Comparison of ENCODE assay signal across 27 mouse cellular contexts in the genomic region with DNA sequence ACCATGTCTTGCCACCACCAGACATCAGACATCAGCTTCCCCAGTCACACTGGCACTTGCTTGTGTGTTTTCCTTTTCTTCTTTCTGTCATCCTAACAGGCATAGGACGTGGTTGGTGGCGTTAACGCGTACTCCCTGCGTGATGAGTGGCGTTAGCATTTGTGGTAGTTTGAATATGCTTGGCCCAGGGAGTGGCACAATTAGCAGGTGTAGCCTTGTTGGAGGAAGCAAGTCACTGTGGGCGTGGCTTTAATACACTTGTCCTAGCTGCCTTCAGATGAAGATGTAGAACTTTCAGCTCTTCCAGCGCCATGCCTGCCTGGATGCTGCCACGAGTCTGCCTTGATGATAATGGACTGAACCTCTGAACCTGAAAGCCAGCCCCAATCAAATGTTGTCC.
"Had no signal": no experiment of that assay in that cellular context is flagged by ENCODE, and none has a peak within 500 bp of the region (broad histone marks: within the 10 kb centered on the region; RNA-seq: fewer than 3 reads in every experiment).

No protein-coding gene starts in this region.

- H3K4me3 ChIP-seq: gastrocnemius, adult 2 months; heart, adult 2 months; heart, embryonic 10.5 days; heart, embryonic 12.5 days; hindbrain, embryonic 10.5 days; hindbrain, embryonic 12.5 days; intestine, embryonic 15.5 days; layer of hippocampus, adult 2 months; left cerebral cortex, adult 2 months; limb, embryonic 13.5 days; limb, embryonic 15.5 days had no signal

- H3K9ac ChIP-seq: heart, embryonic 12.5 days; hindbrain, embryonic 12.5 days; hindbrain, embryonic 14.5 days; intestine, embryonic 15.5 days; limb, embryonic 13.5 days; limb, embryonic 15.5 days; liver, embryonic 14.5 days had no signal

- H3K9me3 ChIP-seq: heart, embryonic 10.5 days; heart, embryonic 12.5 days; hindbrain, embryonic 10.5 days; hindbrain, embryonic 12.5 days; intestine, embryonic 15.5 days; limb, embryonic 13.5 days; limb, embryonic 15.5 days had no signal

- H3K4me1 ChIP-seq: heart, embryonic 10.5 days; heart, embryonic 12.5 days; hindbrain, embryonic 10.5 days; hindbrain, embryonic 12.5 days; intestine, embryonic 15.5 days had no signal

- DNase-seq: gastrocnemius, adult 2 months; gastrocnemius, postnatal 10 days; gastrocnemius, postnatal 25 days; heart, adult 2 months; heart, postnatal 10 days; heart, postnatal 4 days; kidney, adult 18-20 months; kidney, adult 8-10 months; kidney, postnatal 10 days; kidney, postnatal 25 days; kidney, postnatal 4 days; left cerebral cortex, postnatal 4 days had no signal

- ATAC-seq: hindbrain, embryonic 16.5 days; inflammation-experienced regulatory T-cells, adult 6 months; intestine, embryonic 15.5 days; intestine, postnatal 0 days had no signal

- H3K27me3 ChIP-seq: hindbrain, embryonic 12.5 days; intestine, embryonic 15.5 days; limb, embryonic 13.5 days; limb, embryonic 15.5 days had no signal

- H3K4me2 ChIP-seq: heart, embryonic 12.5 days; hindbrain, embryonic 12.5 days; hindbrain, embryonic 14.5 days; intestine, embryonic 15.5 days; limb, embryonic 13.5 days; limb, embryonic 15.5 days; liver, embryonic 11.5 days had no signal

- H3K27ac ChIP-seq: heart, adult 2 months; heart, embryonic 10.5 days; hindbrain, embryonic 10.5 days; hindbrain, embryonic 12.5 days; hindbrain, embryonic 14.5 days; intestine, embryonic 15.5 days; layer of hippocampus, adult 2 months; left cerebral cortex, adult 2 months; limb, embryonic 13.5 days; limb, embryonic 15.5 days; liver, embryonic 14.5 days had no signal

- H3K36me3 ChIP-seq: heart, embryonic 10.5 days; heart, embryonic 12.5 days; hindbrain, embryonic 10.5 days; hindbrain, embryonic 12.5 days; intestine, embryonic 15.5 days; limb, embryonic 13.5 days; limb, embryonic 15.5 days had no signal
